Mouse (Mus musculus) right cerebral cortex, adult 2 months (tissue): ENCODE measurements around the gene Nek8.
"Not testable (repeated sequence)": the region's sequence is repeated elsewhere in the genome, so short reads cannot be mapped to it uniquely, and the experiment has no call there.

Experiments used
- DNase-seq, 2 experiments: peaks; one replicate each; pipeline ENCODE4 v3.0.0; 2021 to 2022; ENCODE audit warnings: low spot score in 2 of 2

Gene Nek8

DNA sequence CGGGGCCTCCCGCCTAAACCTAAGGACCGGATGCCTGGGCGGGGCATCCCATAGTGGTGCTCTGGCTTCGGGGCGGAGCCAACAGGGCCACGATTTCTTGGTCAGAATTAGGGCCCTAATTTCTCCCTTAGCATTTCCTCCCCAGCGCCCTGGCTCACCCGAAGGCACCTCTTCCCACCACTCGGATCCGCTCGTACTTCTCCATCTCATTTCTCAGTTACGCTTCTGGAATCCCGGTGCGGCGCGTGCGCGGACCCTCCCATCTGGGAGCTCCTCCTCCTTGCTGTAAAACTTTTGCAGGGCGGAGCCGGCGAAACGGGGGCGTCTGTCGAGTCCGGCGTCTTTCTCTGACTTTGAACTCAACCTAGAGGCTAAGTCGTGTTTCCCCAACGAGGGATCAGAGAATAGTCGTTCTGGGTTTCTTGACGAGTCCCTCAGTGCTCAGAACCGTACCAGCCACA lies at the start of gene Nek8, which contains the start of gene Tlcd1:
TSS of gene Nek8 (minus strand) at position 274 of the 461 bp plus-strand sequence.
TSS of gene Tlcd1 (plus strand) at position 310 of the 461 bp plus-strand sequence.
- peak; percentile 80 to 89 for DNase-seq

DNA sequence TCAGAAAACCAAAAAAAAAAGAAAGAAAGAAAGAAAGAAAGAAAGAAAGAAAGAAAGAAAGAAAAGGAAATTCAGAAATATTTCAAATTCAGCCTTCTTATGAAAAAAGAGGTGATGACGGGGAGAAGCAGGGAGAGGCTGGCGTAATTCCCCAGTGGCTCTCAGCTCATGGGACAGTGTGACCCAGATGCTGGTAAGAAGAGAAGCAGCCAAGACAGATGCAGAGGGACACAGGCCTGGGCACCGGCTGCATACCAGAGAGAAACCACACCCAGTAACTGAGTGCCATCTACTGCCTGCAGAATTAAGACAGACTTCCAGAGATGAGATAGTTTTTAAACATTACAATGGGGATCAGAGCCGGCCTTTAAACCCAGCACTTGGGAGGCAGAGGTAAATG lies 47.1 kb upstream of the Nek8 start:
- DNase-seq = no peak

DNA sequence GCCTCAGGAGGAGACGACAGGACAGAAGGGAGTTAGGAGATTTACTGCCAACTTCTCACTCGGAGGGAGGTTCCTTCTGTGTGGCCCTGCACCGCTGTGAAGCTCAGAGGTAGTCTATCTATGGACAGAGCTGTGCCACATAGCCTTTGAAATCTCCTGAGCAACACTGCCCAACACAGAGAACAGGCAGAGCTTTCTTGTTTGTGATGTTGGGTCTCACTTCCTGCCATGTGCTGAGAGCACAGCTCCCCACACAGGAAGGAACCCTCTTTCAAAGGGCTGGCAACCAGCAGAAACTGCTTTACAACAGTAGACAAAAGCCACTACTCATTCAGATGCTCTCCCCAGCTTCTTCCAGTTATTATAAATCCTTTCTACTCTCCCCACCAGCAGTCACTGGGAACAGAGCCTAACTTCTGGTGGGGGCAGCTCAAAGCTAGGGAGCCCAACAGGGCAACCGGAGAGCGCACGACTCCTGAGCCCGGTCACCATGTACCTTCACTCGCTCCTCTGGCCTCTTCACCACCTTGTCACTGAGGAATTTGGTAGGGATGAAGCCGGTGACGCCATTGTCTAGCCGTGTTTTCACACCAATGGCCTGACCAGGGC lies 39.3 kb upstream of the Nek8 start:
- no peak for DNase-seq

DNA sequence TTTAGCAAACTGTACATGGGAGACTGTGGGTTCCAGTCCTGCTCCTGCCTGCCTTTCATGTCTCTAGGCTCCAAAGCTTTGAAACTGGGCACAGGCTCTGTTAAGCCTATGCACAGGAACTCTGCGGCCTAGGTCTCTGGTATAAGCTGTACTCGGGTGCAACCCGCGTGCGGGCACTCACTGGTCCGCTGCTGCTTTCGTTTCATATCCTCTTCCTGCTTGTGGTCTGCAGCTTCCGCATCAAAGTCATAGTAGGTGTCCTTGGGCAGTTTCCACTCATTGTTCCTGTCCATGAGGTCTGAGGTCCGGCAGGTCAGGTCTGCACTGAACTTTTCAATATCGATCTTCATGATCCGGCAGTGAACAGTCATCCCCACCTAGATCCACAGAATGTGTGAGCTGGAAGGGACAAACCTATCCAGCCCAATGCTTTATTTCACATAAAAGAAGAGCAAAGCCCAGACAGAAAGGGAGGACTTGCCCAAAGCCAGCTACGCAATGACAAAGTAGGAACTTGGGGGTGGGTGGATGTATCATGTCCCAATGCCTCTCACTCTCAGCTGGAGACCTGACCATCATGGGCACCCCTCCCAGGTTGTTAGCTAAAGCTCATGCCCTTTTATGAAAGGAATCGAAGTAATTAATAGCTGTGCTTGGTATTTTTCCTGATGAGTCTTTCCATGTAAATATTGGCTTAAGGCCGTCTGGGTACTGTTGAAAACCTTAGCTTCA lies 36.8 kb upstream of the Nek8 start:
- no peak for DNase-seq

DNA sequence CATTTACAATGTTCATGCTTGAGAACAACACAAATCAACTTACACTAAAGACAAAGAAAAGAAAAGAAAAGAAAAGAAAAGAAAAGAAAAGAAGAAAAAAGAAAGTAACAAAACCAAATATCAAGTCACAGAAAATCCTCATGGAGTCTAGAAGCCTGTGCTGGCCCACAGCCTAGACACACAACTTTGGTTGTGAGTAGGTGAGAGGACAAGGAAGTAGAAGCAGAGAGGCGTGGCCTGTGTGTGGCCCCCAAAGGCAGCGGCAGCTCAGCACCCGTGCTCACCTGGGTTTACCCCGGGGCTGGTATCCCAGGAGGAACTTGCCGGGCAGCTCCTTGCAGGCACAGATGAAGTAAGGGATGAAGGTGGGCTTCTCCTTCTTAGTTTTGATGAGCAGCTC lies 35.0 kb upstream of the Nek8 start:
- no peak for DNase-seq

DNA sequence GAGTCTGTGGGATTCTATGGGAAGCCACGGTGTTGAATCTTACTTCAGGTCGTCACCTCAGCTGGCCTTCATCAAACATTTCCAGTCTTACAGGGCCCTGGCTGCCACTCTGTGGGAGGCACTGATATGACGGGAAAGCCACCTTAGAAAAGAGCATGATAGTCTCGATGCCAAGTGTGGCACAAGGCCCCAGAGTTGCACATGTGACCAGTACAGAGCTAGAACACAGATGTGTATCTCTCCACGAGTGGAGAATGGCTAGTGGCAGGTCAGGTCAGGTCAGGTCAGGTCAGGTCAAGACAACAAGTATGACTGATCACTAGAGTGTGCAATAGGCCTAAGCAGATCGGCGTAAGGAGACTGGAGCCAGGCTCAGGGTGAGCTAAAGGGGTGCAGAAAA lies 34.1 kb upstream of the Nek8 start:
- DNase-seq = no peak

DNA sequence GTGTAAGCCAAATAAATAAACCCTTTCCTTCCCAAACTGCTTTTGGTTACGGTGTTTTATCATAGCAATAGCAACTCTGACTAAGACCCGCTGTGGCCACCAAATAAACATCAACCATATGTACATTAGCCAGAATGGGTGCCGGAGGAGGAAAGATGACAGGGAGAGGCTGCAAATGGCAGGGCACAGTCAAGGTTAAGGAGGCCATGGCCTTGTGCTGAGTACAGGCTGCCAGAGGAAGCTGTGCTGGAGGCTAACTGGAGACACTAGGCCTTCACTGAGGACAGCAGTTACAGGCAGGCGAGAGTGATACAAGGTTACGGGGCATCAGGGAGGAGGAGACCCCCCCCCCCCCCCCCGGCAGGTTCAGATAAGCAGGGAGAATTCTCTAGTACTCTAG lies 33.4 kb upstream of the Nek8 start:
- DNase-seq = no peak

DNA sequence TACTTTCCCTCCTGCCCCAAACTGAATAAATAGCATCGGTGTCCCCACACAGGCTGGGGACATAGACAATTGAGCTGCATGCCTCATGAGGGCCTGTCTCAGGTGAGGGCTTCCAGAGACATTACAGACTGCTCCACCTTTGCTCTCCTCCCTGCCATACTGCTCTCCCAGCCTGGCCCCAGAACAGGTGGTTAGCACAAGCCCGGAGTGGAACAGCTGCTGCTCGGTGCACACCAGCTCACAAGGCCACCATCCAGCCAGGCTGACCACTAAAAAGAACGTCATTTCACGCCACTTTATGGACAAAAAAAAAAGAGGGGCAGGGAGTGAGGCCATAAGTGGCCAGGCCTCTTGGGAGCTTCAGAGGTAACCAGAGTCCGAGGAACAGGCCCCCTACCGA lies 30.7 kb upstream of the Nek8 start:
- no peak for DNase-seq

DNA sequence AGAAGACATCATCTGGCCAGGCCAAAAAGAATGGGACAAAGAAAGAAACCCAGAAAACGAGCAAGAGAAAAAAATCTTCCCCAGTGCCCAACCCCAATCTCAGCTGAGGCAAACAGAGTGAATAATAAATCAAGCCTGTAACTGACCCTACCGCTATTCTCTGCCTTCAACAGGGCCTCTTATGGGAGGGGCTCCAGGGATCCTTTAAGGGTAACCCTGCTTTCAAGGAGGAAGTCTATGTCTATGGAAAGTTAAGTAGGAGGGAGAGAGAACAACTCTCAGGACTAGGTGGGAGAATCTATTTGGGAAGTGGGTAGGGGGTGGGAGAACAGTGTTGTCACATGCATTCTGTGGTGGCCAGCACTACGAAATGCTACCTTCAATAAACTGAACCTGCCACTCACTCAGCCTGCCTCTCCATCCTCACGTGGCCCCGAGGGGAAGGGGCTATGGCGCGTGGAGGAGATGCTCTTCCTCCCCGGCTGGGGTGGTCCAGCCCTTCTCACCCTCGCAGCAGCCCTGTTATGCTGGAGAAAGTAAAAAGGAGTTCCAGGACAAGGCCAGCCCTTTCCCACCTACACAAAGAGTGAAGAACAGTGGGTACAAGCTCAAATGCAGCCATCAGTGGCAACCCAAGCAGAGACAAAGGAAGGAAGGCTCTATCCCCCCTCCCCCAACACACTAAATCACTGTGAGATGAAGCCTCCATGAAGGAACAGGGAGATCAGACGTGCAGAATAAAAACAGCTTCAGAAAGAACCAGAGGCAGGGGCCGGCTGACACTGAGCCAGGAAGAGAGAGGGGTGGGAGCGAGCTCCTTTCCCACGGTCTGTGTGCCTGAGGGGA lies 29.1 kb upstream of the Nek8 start:
- no peak for DNase-seq

DNA sequence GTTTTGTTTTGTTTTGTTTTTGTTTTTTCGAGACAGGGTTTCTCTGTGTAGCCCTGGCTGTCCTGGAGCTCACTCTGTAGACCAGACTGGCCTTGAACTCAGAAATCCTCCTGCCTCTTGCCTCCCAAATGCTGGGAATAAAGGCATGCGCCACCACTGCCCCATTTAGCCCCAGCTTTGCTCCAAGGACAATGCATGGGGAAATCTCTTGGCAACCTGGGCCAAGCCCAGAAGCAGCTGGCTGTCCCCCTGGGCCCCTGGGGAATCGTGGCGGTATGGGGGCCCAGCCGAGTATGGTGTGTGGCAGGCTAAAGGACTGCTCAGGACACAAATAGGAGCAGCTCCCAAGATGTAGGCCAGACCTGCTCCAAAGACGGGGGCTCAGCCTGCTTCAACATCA lies 27.8 kb upstream of the Nek8 start:
- DNase-seq = no peak

DNA sequence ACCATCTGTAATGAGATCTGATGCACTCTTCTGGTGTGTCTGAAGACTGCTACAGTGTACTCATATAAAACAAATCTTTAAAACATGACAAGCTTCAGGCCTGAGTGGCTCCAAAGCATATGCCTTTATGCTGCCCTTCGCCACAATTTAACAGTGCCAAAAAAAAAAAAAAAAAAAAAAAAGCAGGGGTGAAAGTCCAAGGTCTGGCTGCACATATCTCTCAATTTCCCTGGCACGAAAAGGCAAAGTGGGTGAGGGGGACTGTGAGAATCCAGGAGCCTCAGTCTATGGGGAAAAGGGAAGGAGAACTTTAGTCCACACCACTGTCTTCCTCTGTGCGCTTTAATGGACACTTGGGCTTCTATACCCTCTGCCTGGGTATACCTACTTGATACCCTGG lies 25.9 kb upstream of the Nek8 start:
- no peak for DNase-seq

DNA sequence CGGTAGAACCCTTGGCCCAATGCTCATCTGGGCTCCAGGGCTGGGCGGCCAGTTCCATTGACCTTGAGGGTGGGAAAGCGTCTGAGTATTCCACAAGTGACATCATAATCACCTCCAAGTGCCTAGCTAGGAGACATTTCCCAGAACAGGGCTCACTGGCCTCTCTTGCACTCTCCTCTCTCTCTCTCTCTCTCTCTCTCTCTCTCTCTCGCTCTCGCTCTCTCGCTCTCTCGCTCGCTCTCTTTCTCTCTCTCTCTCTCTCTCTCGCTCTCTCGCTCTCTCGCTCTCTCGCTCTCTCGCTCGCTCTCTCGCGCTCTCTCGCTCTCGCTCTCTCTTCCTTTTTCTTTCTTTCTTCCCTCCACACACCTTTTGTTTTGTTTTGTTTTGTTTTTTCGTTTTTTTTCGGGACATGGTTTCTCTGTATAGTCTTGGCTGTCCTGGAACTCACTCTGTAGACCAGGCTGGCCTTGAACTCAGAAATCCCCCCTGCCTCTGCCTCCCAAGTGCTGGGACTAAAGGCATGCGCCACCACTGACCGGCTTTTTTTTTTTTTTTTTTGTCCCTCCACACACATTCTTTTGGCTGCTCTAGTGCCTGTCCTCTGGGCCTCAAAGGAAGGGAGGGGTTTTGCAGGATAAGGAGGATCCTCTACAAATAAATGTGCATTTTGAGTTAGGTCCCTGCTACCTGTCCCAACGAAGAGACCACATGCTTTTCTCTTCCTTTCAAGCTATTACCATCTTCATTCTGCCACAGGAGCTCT lies 18.8 kb upstream of the Nek8 start:
- DNase-seq = no peak

DNA sequence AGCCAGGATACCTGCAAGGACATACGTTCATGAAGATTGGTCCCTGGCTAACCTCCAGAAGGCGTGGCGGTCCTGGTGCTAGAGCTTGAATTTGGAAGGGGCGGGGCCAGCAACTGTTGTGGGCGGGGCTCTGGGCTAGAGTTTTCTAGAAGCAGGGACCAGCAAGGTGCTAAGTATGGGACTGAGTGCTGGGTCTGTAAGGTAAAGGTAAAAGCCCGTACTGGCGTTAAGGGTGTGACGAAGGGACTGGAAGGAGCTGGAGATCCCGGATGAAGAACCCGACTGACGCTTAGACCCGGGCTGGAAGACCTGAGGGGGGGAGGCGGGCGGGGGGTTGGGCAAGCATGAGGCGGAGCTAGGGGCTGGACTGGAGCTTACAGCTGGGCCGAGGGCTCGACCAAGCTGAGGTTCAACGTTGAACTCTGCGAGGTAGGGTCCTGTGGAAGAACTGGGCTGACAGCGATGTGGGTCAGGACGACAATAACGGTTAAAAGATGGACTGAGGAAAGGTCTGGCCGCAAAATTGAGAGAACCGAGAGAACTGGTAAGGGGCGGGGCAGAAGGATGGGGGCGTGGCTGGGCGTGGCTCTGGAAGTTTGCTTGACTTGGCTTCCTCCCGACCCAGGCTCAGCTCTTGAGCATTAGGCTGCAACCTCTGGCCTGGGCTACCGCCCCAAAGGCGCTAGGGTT lies 18.1 kb upstream of the Nek8 start:
- no peak for DNase-seq

DNA sequence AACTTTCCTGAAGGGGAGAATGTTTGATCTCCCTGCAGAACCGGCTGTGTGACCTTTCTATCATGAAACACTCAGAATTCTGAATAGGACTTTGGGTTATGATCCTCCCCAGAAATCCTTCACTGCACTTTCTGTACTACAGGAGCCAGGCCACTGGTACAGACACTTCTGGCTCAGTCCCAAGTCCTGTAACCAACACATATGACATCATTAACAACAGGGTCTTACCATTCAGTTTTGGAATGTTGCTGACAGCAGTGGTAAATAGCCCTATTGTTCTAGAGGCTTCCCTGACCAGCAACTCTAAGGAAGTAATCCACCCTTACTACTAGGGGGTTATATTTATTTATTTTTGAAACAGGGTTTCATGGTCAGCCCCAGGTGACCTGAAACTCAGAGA lies 16.6 kb upstream of the Nek8 start, which contains the start of gene Proca1:
TSS of gene Proca1 (plus strand) at position 280 of the 400 bp plus-strand sequence.
- no peak for DNase-seq

DNA sequence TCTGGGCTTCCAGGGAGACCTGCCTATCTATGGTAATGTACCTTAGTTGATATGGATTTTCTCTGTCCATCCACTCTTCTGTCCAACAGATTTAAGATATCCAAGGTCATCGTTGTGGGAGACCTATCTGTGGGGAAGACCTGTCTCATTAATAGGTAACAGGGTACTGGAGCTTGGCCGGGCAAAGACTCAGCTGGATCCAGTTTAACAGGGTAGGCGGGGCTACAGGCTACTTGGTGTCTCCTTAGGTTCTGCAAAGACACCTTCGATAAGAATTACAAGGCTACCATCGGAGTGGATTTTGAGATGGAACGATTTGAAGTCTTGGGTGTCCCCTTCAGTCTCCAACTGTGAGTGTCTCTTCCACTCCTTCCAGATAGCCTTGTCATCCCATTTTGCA lies 13.6 kb upstream of the Nek8 start:
- DNase-seq = no peak

DNA sequence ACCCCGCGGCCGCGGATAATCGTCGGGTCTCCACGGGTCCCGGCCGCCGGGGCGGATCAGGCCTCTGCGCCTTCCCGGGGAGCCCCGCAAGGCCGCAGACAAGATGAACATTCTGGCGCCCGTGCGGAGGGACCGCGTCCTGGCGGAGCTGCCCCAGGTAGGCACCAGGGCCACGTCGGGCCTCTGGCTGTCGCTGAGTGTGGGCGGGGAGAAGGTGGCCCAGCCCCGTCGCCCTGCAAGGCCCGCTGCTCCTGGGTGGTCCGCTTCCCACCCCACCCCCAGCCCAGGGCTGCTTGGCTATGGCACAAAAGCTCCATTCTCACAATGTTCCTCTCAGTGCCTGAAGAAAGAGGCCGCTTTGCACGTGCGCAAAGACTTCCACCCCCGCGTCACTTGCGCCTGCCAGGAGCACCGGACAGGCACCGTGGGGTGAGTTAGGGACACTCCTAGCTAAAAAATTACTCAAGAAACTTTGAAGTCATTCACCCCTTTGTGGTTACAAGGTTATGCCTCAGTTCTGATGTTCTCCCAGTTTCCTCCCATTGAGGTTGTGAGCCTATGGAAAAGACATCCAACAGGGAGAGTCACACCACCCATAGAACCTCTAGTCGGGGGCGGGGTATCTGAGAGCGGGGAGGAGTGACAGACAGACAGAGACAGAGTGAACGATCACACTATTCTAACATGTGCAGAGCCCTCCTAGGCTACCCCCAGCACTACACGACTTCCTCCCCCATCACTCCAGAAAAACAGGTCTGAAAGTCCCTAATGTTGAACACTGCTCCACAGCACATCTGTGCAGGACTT lies 13.0 kb upstream of the Nek8 start:
- DNase-seq = peak; percentile 70 to 72

DNA sequence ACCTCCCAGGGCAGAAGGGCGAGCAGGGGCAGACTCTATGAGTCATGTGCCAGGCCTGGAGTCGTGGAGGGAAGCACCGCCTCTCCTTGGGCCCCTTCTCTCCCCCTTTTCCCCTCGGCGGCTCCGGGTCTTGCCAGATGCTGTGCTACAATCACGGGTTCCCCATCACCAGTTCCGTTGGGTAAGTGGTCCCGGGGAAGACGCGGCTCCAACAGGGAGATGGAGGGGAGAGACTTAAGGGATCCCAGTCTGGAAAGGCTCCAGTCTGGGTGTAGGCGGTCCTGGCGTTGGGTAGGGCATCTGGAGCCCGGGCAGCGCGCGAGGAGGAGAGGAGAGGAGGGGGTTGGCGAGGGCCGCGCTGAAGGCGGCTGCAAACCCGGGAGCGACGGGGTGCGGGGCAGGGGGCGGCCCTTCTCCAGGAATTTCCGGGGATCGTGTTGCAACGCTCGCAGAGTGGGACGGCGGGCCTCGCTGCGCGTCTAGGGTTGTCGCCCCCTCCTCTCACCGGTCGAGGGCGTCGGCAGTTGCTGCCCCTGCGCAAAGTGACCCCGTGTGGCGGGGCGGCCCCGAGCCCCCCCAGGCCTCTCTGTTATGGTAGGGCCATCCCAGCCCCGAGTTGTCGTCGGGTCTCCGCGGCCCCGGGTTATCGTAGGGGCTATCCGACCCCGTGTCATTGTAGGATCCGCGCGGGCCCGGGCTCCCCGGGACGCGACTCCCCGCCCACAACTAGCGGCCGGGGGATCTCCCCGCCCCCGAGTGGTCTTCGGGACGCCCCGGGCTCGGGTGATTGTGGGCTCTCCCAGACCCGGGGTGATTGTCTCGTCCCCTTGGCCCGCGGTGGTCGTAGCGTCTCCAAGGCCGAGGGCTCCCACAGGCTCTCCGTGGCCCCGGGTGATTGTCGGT lies 12.1 kb upstream of the Nek8 start, which contains the start of gene Rab34:
TSS of gene Rab34 (plus strand) at position 100 of the 903 bp plus-strand sequence.
- peak; percentile 57 to 62 for DNase-seq

DNA sequence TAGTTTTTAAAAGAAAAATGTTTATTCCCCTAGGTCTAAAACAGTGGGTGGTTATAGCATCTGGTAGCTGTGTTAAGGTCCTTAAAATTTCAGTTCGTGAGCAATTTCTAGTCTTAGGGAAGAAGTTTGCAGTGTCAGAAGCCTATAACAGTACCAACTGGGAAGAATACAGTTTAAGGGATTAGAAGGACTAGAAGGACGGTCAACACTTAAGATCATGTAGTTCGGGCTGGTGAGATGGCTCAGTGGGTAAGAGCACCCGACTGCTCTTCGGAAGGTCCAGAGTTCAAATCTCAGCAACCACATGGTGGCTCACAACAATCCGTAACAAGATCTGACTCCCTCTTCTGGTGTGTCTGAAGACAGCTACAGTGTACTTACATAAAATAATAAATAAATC lies 8.2 kb upstream of the Nek8 start:
- DNase-seq = not testable (repeated sequence)

DNA sequence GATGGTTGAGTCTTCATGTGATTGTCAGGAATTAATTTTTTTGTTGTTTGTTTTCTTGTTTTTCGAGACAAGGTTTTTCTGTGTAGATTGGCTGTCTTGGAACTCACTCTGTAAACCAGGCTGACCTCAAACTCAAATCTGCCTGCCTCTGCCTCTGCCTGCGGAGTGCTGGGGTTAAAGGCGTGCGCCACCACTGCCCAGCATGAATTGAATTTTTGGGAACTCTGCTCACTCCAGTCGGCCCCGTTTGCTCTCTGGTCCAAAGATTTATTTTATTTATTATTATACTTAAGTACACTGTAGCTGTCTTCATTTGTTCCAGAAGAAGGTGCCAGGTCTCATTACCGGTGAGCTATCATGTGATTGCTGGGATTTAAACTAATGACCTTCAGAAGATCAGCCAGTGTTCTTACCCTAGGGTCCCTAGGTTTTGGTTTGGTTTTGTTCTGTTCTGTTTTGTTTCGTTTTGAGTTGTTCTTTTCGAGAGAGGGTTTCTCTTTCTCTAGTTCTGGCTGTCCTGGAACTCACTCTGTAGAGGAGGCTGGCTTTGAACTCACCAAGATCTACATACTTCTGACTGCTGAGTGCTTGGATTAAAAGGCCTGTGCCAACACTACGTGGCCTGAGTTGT lies 7.5 kb upstream of the Nek8 start:
- DNase-seq = no peak
